Mouse (Mus musculus) urinary bladder, adult 18-20 months (tissue): ENCODE measurements at regions not wholly inside any gene's neighbourhood (a gene's known extent, or its start where the extent isn't known, plus 50 kb on each side); places are given as distances from the start of the nearest gene placed in this dataset.

Experiments used
- DNase-seq, 2 experiments: peaks; one replicate each; pipeline ENCODE4 v3.0.0; 2022; ENCODE audit warnings: low spot score in 2 of 2, mixed read lengths in 2 of 2

GRCm38 (mm10) chr11:31531416-31531815 is 140.3 kb downstream of the Bod1 start:
- DNase-seq, result no peak

- no peak for DNase-seq
These were observed 140.8 kb downstream of the Bod1 start for GRCm38 (mm10) chr11:31530851-31531250.

- DNase-seq, result no peak
These were observed 142.0 kb downstream of the Bod1 start for GRCm38 (mm10) chr11:31529686-31530085.

GRCm38 (mm10) chr11:31524708-31525107 is 147.0 kb downstream of the Bod1 start:
- no peak for DNase-seq

- DNase-seq, result no peak
These were observed 147.5 kb downstream of the Bod1 start for GRCm38 (mm10) chr11:31524065-31524618.

- no peak for DNase-seq
These were observed 149.6 kb downstream of the Bod1 start for GRCm38 (mm10) chr11:31522127-31522526.

- DNase-seq, result no peak
These were observed 150.8 kb downstream of the Bod1 start for GRCm38 (mm10) chr11:31520909-31521308.

- DNase-seq, result no peak
These were observed 133.5 kb upstream of the Stc2 start for GRCm38 (mm10) chr11:31503239-31503916.

GRCm38 (mm10) chr11:31485429-31485828 is 115.6 kb upstream of the Stc2 start:
- no peak for DNase-seq

- no peak for DNase-seq
These were observed 111.1 kb upstream of the Stc2 start for GRCm38 (mm10) chr11:31481057-31481340.

GRCm38 (mm10) chr11:31480225-31481056 is 110.6 kb upstream of the Stc2 start:
- no peak for DNase-seq

GRCm38 (mm10) chr11:31477763-31478162 is 107.9 kb upstream of the Stc2 start:
- DNase-seq, result no peak

GRCm38 (mm10) chr11:31477104-31477503 is 107.2 kb upstream of the Stc2 start:
- no peak for DNase-seq

GRCm38 (mm10) chr11:31473017-31473416 is 103.1 kb upstream of the Stc2 start:
- DNase-seq, result no peak

GRCm38 (mm10) chr11:31470681-31471414 is 101.0 kb upstream of the Stc2 start:
- DNase-seq, result no peak

GRCm38 (mm10) chr11:31464844-31465243 is 95.0 kb upstream of the Stc2 start:
- no peak for DNase-seq

GRCm38 (mm10) chr11:31462440-31462839 is 92.6 kb upstream of the Stc2 start:
- DNase-seq, result no peak

GRCm38 (mm10) chr11:31461824-31462223 is 92.0 kb upstream of the Stc2 start:
- no peak for DNase-seq

- DNase-seq, result no peak
These were observed 91.5 kb upstream of the Stc2 start for GRCm38 (mm10) chr11:31461348-31461747.

- DNase-seq, result no peak
These were observed 57.5 kb upstream of the Stc2 start for GRCm38 (mm10) chr11:31427374-31427773.
